Mouse (Mus musculus): ENCODE results near the gene Sf1. TPM values are rescaled to one million over a fixed set of nuclear protein-coding genes. Genes with fewer than 3 reads are reported as not detected.

The Sf1 gene
- total RNA-seq, 2 experiments from 2014 or later: 102 to 105 TPM

GRCm38 (mm10) chr19:6416124-6416770 lies 52.8 kb downstream of the Sf1 start:
- intact Hi-C loops (cut with DNase I): no loop called here
- no peak for DNase-seq

- intact Hi-C loops (cut with DNase I): no loop called here
- no peak for DNase-seq
Observed at GRCm38 (mm10) chr19:6416894-6417761, 53.6 kb downstream of the Sf1 start.

- intact Hi-C loops (cut with DNase I): loop anchor here (1.0 kb wide), 1 partner anchor 34 kb away; no protein-coding TSS in a partner anchor
- peak; percentile 86 to 91 for DNase-seq
Observed at GRCm38 (mm10) chr19:6418233-6418879, 54.9 kb downstream of the Sf1 start, which contains the start of gene Nrxn2. TSS of gene Nrxn2 (plus strand) at chr19:6418731.

DNA sequence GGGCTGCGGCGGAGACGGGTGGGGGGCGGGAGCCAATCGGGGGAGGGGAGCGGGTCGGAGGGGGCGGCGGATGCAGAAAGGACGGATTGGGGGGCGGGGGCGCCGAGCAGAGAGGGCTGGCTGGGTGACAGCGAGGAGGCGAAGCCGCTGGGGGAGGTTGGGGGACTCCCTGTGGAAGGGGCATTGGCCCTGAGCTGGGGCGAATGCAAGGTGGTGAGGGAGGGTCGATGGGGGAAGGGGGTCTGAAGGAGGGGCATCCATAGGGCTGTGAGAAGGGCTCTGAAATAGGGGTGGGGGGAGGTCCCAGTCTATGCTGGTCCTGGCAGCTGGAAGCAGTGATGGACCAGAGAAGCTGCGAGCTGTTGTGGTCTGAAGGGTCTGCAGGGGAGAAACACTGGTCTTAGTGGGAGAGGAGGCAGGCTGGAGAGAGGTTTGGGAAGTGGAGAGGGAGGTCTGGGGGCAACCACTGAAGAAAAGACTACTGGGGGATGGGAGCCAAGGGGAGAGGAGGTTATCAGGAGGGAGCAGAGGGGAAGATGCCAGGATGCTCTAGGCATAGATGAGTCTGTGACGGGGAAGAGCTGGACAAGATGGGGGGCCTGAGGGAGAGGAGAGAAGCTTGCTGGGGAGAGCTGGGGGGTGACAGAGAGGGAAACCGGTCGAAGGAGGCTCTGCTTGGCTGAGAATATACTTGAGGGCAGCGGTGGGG lies 55.6 kb downstream of the Sf1 start:
- intact Hi-C loops (cut with DNase I): loop anchor here (1.0 kb wide), 1 partner anchor 33 kb away; no protein-coding TSS in a partner anchor
- DNase-seq: no peak

- intact Hi-C loops (cut with DNase I): no loop called here
- DNase-seq: no peak
Observed at GRCm38 (mm10) chr19:6419805-6420310, 56.4 kb downstream of the Sf1 start.

GRCm38 (mm10) chr19:6420481-6421210 lies 57.2 kb downstream of the Sf1 start:
- intact Hi-C loops (cut with DNase I): no loop called here
- no peak for DNase-seq

- no peak for DNase-seq
- intact Hi-C loops (cut with DNase I): no loop called here
Observed at GRCm38 (mm10) chr19:6421211-6421590, 57.7 kb downstream of the Sf1 start.

- no peak for DNase-seq
- intact Hi-C loops (cut with DNase I): no loop called here
Observed at GRCm38 (mm10) chr19:6422014-6422413, 58.5 kb downstream of the Sf1 start.

GRCm38 (mm10) chr19:6423241-6423640 lies 59.8 kb downstream of the Sf1 start:
- intact Hi-C loops (cut with DNase I): no loop called here
- DNase-seq: no peak

- no peak for DNase-seq
- intact Hi-C loops (cut with DNase I): no loop called here
Observed at GRCm38 (mm10) chr19:6424137-6424881, 60.8 kb downstream of the Sf1 start.

DNA sequence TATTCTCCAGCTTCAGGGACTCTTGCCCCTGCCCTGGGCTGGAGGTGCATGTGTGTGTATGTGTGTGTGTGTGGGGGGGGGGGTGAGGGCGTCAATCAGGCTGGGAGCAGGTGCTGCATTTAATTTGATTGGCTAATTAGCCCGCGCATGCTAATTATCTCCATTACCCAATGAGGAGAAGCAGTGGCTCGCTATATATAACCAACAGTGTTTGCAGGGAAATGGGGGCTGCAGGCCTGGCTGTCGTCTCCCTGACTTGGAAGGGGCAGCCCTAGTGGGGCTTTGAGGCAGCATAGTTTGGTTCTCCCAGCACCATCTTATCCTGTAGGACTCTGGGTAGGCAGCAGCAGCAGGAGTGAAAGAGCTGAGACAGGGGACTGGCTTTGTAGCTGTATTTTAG lies 62.1 kb downstream of the Sf1 start:
- intact Hi-C loops (cut with DNase I): no loop called here
- no peak for DNase-seq

GRCm38 (mm10) chr19:6426703-6427500 lies 63.4 kb downstream of the Sf1 start:
- intact Hi-C loops (cut with DNase I): no loop called here
- peak; percentile 54 to 70 for DNase-seq

Small RNA genes lying within 50 kb of the gene (microRNA-seq; reads per million reads assigned to microRNA genes)
- 1.1 to 3.5 reads per million in 2 experiments for gene Mir6989

Other genes with a start within 250 kb of the Sf1 start
- 1 to 10 TPM; 9.4 to 9.7 TPM for gene Sac3d1, start 245.0 kb upstream of the Sf1 start, total RNA-seq (2021)
- gene Snx15, start 235.4 kb upstream of the Sf1 start, total RNA-seq (2021): 10 to 100 TPM; 12.2 to 14.7 TPM
- gene Batf2, start 222.7 kb upstream of the Sf1 start, total RNA-seq (2021): under 1 TPM; 0.46 to 0.88 TPM
- gene Arl2, start 222.1 kb upstream of the Sf1 start, total RNA-seq (2021): 10 to 100 TPM; 54.8 to 58.4 TPM
- not detected for gene Majin, start 179.3 kb upstream of the Sf1 start, total RNA-seq (2021)
- not detected for gene Gpha2, start 137.3 kb upstream of the Sf1 start, total RNA-seq (2021)
- 10 to 100 TPM; 31.4 to 35.1 TPM for gene Ppp2r5b, start 127.8 kb upstream of the Sf1 start, total RNA-seq (2021)
- gene Atg2a, start 122.0 kb upstream of the Sf1 start, total RNA-seq (2021): 10 to 100 TPM; 20.4 to 22.7 TPM
- 100 to 1,000 TPM; 163 to 172 TPM for gene Ehd1, start 87.0 kb upstream of the Sf1 start, total RNA-seq (2021)
- gene Cdc42bpg, start 57.2 kb upstream of the Sf1 start, total RNA-seq (2021): 1 to 10 TPM; 8.9 to 9.8 TPM
- 10 to 100 TPM; 18.2 to 18.5 TPM for gene Men1, start 28.7 kb upstream of the Sf1 start, total RNA-seq (2021)
- 10 to 100 TPM; 56.3 TPM for gene Map4k2, start 22.6 kb upstream of the Sf1 start, total RNA-seq (2021)
- gene Pygm, start 20.7 kb downstream of the Sf1 start, total RNA-seq (2021): 100 to 1,000 TPM; 824 to 866 TPM
- 10 to 100 TPM; 66.6 to 70.7 TPM for gene Rasgrp2, start 35.6 kb downstream of the Sf1 start, total RNA-seq (2021)
- gene Nrxn2, start 55.0 kb downstream of the Sf1 start, total RNA-seq (2021): 1 to 10 TPM; 5.2 to 5.9 TPM
- gene Slc22a12, start 179.3 kb downstream of the Sf1 start, total RNA-seq (2021): not detected